Mouse (Mus musculus) embryonic stem cell, embryonic (primary cell): Measurements from ENCODE around the gene Olfr1246.
"Not testable (repeated sequence)": the region's sequence is repeated elsewhere in the genome, so short reads cannot be mapped to it uniquely, and the experiment has no call there.

ENCODE experiments used
- CTCF ChIA-PET, 4 experiments: fragments of 300-600 bp in 2 of 4; fragments of 350-600 bp in 2 of 4; sonication (Branson Sonifier 250); formaldehyde crosslinking; loops; one replicate each; lab custom pipeline; 2022; ENCODE audit warnings: inconsistent platforms in 2 of 4; lab: Charles Lee
- POLR2A ChIA-PET, 4 experiments: fragments of 300-600 bp in 2 of 4; fragments of 350-600 bp in 2 of 4; sonication (Branson Sonifier 250); formaldehyde crosslinking; loops; one replicate each; lab custom pipeline; 2022; ENCODE audit warnings: antibody characterized with exemption in 4 of 4, inconsistent platforms in 1 of 4; lab: Charles Lee

Gene Olfr1246

DNA sequence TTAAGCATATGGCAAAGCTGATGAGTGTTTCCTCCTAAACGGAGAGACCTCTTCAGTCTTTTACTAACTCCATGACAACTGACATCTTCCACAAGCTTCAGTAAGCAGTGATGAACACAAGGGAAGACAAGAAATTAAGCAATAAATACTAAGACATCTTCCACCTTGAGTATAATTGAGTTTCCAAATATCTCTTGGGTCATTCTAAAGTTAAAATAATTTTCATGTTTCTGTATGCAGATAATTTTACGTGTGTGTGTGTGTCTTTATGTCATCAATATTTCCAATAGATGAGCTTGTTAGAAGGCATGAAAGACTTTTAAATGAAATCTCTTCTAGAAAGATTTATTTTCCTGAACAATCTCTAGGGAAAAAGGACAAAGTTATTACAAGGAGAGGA is at the start of gene Olfr1246:
Gene Olfr1246, minus strand, starts transcription at position 101 of the 400 bp plus-strand sequence.
- ChIA-PET POLR2A (no interaction called here), CTCF (no interaction called here)

DNA sequence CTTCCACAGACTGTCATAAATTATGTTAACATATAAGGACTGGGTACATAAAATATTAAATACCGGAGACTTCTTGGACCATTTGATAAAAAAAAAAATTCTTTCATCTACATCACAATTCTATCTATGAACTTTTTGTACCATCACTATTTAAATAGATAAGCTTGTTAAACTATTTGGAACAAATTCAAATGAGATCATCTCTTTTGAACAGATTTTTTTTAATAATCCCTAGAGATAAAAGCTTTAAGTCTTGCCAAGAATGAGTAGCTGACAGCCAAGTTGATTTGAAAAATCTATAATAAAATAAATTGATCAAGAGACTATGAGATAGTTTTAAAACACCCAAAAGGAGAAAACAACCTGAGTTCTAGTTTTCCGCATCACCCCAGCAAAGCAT is 41.9 kb upstream of the Olfr1246 start, which contains the start of gene Olfr1249:
Gene Olfr1249, minus strand, starts transcription at position 101 of the 400 bp plus-strand sequence.
- ChIA-PET POLR2A (no interaction called here), CTCF (no interaction called here)

DNA sequence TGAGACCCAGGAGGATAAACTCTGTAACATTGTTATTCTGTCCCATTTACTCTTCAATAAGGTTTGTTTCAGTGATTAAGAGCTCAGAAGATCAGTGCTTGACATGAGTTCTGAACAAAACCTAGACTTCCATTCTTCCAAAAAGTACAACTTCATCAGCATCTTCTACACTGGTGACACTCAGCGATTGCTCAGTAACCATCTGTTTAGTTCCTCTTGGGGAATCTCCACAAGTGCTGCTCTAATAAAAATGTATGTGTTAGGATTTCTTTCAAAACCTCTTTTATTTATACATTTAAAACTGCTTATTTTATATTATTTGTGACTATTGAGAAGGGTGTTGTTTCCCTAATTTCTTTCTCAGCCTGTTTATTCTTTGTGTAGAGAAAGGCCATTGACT is 25.2 kb upstream of the Olfr1246 start, which contains the start of gene Olfr1248:
Gene Olfr1248, minus strand, starts transcription at position 101 of the 400 bp plus-strand sequence.
- CTCF ChIA-PET, POLR2A ChIA-PET: not testable (repeated sequence)

DNA sequence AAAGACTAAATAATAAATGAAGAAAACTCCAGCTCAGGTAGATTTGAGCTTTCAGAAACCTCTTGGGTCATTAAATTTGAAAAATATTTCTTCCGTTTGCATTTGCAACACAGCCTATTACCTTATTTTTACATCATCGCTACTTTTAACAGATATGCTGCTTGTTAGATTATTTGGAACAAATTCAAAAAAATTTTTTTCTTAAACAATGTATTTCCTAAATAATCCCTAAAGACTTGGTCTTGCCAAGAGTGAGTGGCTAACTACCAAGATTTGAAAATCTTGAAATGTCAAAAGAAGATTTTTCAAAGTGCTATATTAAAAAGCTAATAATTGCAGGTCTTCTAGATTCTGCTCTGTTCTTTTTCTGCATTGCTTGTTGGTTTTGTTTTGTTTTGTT is 21.1 kb upstream of the Olfr1246 start, which contains the start of gene Olfr1247:
Gene Olfr1247, minus strand, starts transcription at position 101 of the 400 bp plus-strand sequence.
- ChIA-PET POLR2A (no interaction called here), CTCF (no interaction called here)

DNA sequence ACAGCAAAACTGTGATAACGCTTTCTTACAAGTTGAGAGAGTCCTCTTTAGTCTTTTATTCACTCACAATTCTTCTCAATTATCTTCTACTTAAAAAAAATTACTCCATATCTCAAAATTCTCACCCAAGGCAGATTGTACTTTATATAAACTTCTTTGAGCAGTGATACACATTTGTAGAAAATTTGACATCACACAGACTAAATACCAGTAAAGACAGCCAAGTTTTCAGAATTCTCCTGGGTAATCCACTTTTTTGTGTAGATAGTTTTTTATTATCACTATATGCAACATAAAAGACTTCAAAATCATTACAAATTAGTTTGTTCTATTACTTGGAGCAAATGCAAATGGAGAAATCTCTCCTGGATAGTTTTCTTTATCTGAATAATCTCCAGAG is 14.6 kb downstream of the Olfr1246 start, which contains the start of gene Olfr1245:
Gene Olfr1245, minus strand, starts transcription at position 101 of the 400 bp plus-strand sequence.
- POLR2A ChIA-PET = no interaction called here
- CTCF ChIA-PET = no interaction called here

DNA sequence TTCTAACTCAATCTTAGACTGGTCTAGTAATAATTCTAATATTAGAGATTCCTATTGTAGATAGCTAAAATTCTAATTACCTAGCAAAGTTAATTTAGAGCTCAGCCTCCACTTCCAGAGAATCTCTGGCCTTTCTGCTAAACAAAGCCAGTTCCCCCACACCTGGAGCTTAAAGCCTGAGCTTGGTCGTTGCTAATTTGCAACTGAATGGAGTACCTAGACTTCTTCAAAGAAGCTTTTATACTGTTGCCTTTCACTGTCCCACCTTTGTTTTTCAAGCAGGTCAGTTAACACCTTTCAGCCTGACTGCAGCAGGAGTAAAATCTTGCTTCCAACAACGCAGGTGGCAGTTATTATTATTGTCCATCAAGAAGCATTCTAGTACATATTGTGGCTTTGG is 30.3 kb downstream of the Olfr1246 start:
- CTCF ChIA-PET, POLR2A ChIA-PET: not testable (repeated sequence)

DNA sequence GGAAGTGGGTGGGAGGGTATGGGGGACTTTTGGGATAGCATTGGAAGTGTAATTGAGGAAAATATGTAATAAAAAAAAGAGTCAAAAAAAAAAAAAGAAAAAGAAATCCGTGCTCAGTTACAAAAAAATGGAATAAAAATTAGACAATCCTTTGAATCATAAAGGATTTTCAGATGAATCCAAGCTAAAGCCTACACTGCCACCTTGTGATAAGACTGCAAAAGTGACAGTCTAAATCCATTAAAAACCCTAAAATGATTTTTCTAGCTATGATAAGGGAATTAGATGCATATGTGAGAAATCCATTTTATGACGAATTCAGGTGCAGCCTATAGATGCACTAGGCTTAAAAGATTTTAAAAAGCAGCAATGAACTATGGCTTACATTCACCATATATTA is 48.4 kb downstream of the Olfr1246 start:
- CTCF ChIA-PET = interaction anchor here in 2 of 4 experiments (0.6 to 0.7 kb wide), 3 partner anchors 475 to 1188 kb away, joined by 3 read pairs; no protein-coding TSS in a partner anchor
- POLR2A ChIA-PET = no interaction called here

DNA sequence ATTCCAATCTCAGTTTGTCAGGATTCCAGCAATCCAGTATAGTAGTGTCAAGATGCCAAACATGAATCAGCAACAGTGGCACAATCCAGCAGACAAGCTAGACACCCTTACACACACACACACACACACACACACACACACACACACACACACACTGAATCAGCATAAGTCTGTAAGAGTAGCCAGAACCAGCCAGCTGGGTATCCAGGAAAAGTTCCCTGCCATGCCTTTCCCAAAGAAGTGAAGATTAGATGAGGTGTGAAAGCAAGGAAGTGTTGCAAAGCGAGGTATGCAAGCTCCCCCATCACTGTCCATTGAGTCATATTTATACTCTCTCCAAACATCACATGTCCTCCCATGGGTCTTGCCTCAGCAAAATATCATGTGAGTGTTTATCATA is 53.0 kb downstream of the Olfr1246 start:
- ChIA-PET POLR2A (interaction anchor here in 1 of 4 experiments (0.6 kb wide), 1 partner anchor 74 kb away, joined by 3 read pairs; no protein-coding TSS in a partner anchor), CTCF (no interaction called here)
